Mouse (Mus musculus): ENCODE results near the gene Aifm1. TPM values are rescaled to one million over a fixed set of nuclear protein-coding genes. Genes with fewer than 3 reads are reported as not detected.
A peak's percentile ranks its signal among the peaks of the same experiment; 100 is the strongest.

The Aifm1 gene
- total RNA-seq, 2 experiments from 2014 or later = 85.2 to 93.7 TPM

GRCm38 (mm10) chrX:48460496-48460895 lies 52.9 kb downstream of the Aifm1 start:
- ATAC-seq (replicated peaks; ENCODE audit: poor library complexity) = no peak

GRCm38 (mm10) chrX:48456956-48457355 lies 56.4 kb downstream of the Aifm1 start:
- ATAC-seq (replicated peaks; ENCODE audit: poor library complexity) = no peak

- no peak for ATAC-seq (replicated peaks; ENCODE audit: poor library complexity)
Measured at GRCm38 (mm10) chrX:48455018-48455417, 58.3 kb downstream of the Aifm1 start.

GRCm38 (mm10) chrX:48454495-48454878 lies 58.9 kb downstream of the Aifm1 start:
- no peak; the same call in 1 of the 2 replicates for ATAC-seq (replicated peaks; ENCODE audit: poor library complexity)

- ATAC-seq (replicated peaks; ENCODE audit: poor library complexity) = peak; percentile 92
Measured at GRCm38 (mm10) chrX:48453736-48454494, 59.4 kb downstream of the Aifm1 start.

- ATAC-seq (replicated peaks; ENCODE audit: poor library complexity) = no peak
Measured at GRCm38 (mm10) chrX:48452931-48453673, 60.3 kb downstream of the Aifm1 start.

GRCm38 (mm10) chrX:48452231-48452890 lies 61.0 kb downstream of the Aifm1 start:
- ATAC-seq (replicated peaks; ENCODE audit: poor library complexity) = peak; percentile 33; the same call in 1 of the 2 replicates

GRCm38 (mm10) chrX:48449646-48450045 lies 63.7 kb downstream of the Aifm1 start:
- ATAC-seq (replicated peaks; ENCODE audit: poor library complexity) = no peak

GRCm38 (mm10) chrX:48444677-48445076 lies 68.7 kb downstream of the Aifm1 start:
- ATAC-seq (replicated peaks; ENCODE audit: poor library complexity) = peak; percentile 76

GRCm38 (mm10) chrX:48441954-48442353 lies 71.4 kb downstream of the Aifm1 start:
- no peak for ATAC-seq (replicated peaks; ENCODE audit: poor library complexity)

- no peak for ATAC-seq (replicated peaks; ENCODE audit: poor library complexity)
Measured at GRCm38 (mm10) chrX:48441548-48441947, 71.8 kb downstream of the Aifm1 start.

GRCm38 (mm10) chrX:48439036-48439435 lies 74.3 kb downstream of the Aifm1 start:
- peak; percentile 56 for ATAC-seq (replicated peaks; ENCODE audit: poor library complexity)

- ATAC-seq (replicated peaks; ENCODE audit: poor library complexity) = peak; percentile 4; the same call in 1 of the 2 replicates
Measured at GRCm38 (mm10) chrX:48436082-48436481, 77.3 kb downstream of the Aifm1 start.

- ATAC-seq (replicated peaks; ENCODE audit: poor library complexity) = peak; percentile 60
Measured at GRCm38 (mm10) chrX:48435477-48435900, 77.9 kb downstream of the Aifm1 start.

GRCm38 (mm10) chrX:48434251-48434650 lies 79.1 kb downstream of the Aifm1 start:
- ATAC-seq (replicated peaks; ENCODE audit: poor library complexity) = no peak

GRCm38 (mm10) chrX:48433527-48433899 lies 79.8 kb downstream of the Aifm1 start:
- peak; percentile 64 for ATAC-seq (replicated peaks; ENCODE audit: poor library complexity)

- ATAC-seq (replicated peaks; ENCODE audit: poor library complexity) = no peak
Measured at GRCm38 (mm10) chrX:48432599-48433526, 80.5 kb downstream of the Aifm1 start.

- ATAC-seq (replicated peaks; ENCODE audit: poor library complexity) = peak; percentile 38
Measured at GRCm38 (mm10) chrX:48429538-48429937, 83.8 kb downstream of the Aifm1 start.

- no peak for ATAC-seq (replicated peaks; ENCODE audit: poor library complexity)
Measured at GRCm38 (mm10) chrX:48429100-48429499, 84.3 kb downstream of the Aifm1 start.

- ATAC-seq (replicated peaks; ENCODE audit: poor library complexity) = peak; percentile 17; the same call in 1 of the 2 replicates
Measured at GRCm38 (mm10) chrX:48428642-48429041, 84.7 kb downstream of the Aifm1 start.

Measured in megakaryocyte progenitor cell, adult 5-6 weeks (primary cell).